Mouse (Mus musculus) embryonic facial prominence, embryonic 13.5 days (tissue): ENCODE results near the gene Drd4. TPM values are rescaled to one million over a fixed set of nuclear protein-coding genes. Genes with fewer than 3 reads are reported as not detected.
"Not testable (repeated sequence)": the region's sequence is repeated elsewhere in the genome, so short reads cannot be mapped to it uniquely, and the experiment has no call there.

Experiments used
- ATAC-seq: fragments of 200-750 bp; cut with Nextera tagmentation; 2 replicates; pipeline ENCODE4 v1.8.0; 2017; ENCODE audit warnings: low read depth; ENCODE audit not compliant: insufficient number of reproducible peaks, insufficient read depth, low FRiP score, low TSS enrichment
- H3K27ac ChIP-seq: fragments of 300-500 bp; sonication (generic); 2 replicates; pipeline ENCODE4 v1.5.1; 2015; ENCODE audit warnings: moderate library complexity, mild to moderate bottlenecking, inconsistent platforms
- H3K27me3 ChIP-seq: fragments of 300-500 bp; sonication (generic); 2 replicates; pipeline ENCODE4 v1.6.1; 2015; ENCODE audit warnings: mild to moderate bottlenecking, inconsistent platforms
- H3K36me3 ChIP-seq: fragments of 300-500 bp; sonication (generic); 2 replicates; pipeline ENCODE4 v1.6.1; 2015; ENCODE audit warnings: mild to moderate bottlenecking, inconsistent platforms
- H3K4me1 ChIP-seq: fragments of 300-500 bp; sonication (generic); 2 replicates; pipeline ENCODE4 v1.6.1; 2015; ENCODE audit warnings: inconsistent platforms
- H3K4me2 ChIP-seq: fragments of 300-500 bp; sonication (generic); 2 replicates; pipeline ENCODE4 v1.6.1; 2015; ENCODE audit warnings: moderate library complexity, mild to moderate bottlenecking, inconsistent platforms
- H3K4me3 ChIP-seq: fragments of 300-500 bp; sonication (generic); 2 replicates; pipeline ENCODE4 v1.5.1; 2015; ENCODE audit warnings: mild to moderate bottlenecking, inconsistent platforms
- H3K9ac ChIP-seq: fragments of 300-500 bp; sonication (generic); 2 replicates; pipeline ENCODE4 v1.6.1; 2015; ENCODE audit warnings: mild to moderate bottlenecking, inconsistent platforms
- H3K9me3 ChIP-seq: fragments of 300-500 bp; sonication (generic); 2 replicates; pipeline ENCODE4 v1.6.1; 2016; ENCODE audit warnings: inconsistent platforms
- WGBS: fragments of 180-500 bp; shearing (Covaris S2); methylation state at CpG from one replicate; pipeline ENCODE4 v1.1.7; 2015; ENCODE audit warnings: mixed read lengths; 5-methylcytosine and 5-hydroxymethylcytosine counted together
- polyA plus RNA-seq: library from polyadenylated mRNA; unstranded; fragments of >200 nt; fragmentation: Nextera tagmentation; extraction: Ambion mirVana; gene quantifications from 2 replicates; pipeline ENCODE4 v1.2.1, GENCODE M21; 2015

Gene Drd4
- polyA plus RNA-seq: 1.3 and 1.7 TPM in 2 replicates

- peaks cover 54% of the 10 kb centered on the region for H3K27me3 ChIP-seq
- H3K4me2 ChIP-seq: peak within 1 kb of the TSS; percentile 86
- peak; percentile 64; the same call in 1 of the 2 replicates for ATAC-seq
- H3K9me3 ChIP-seq: no peaks in the 10 kb centered on the region
- peaks cover 5% of the 10 kb centered on the region for H3K36me3 ChIP-seq
- peak within 1 kb of the TSS; percentile 68 for H3K9ac ChIP-seq
- no peak within 1 kb of the TSS for H3K27ac ChIP-seq
- H3K4me1 ChIP-seq: peaks cover 33% of the 10 kb centered on the region
- WGBS: 1% methylated on average over 46 of the region's 46 CpGs
- H3K4me3 ChIP-seq: peak within 1 kb of the TSS; percentile 55
Measured at GRCm38 (mm10) chr7:141291921-141292582, at the start of gene Drd4. Drd4 (plus strand) TSS chr7:141292006.

GRCm38 (mm10) chr7:141250486-141250885 lies 41.3 kb upstream of the Drd4 start:
- H3K4me1 ChIP-seq, H3K27ac ChIP-seq, H3K4me2 ChIP-seq, H3K27me3 ChIP-seq, H3K9me3 ChIP-seq, H3K9ac ChIP-seq, H3K4me3 ChIP-seq, ATAC-seq: not testable (repeated sequence)
- 89% methylated on average over 4 of the region's 4 CpGs for WGBS
- peaks cover 95% of the 10 kb centered on the region for H3K36me3 ChIP-seq

- no peak overlapping the region for H3K9ac ChIP-seq
- H3K27me3 ChIP-seq: no peaks in the 10 kb centered on the region
- H3K4me3 ChIP-seq: no peak overlapping the region
- H3K4me1 ChIP-seq: no peaks in the 10 kb centered on the region
- WGBS: 88% methylated on average over 10 of the region's 10 CpGs
- H3K9me3 ChIP-seq: no peaks in the 10 kb centered on the region
- no peak for ATAC-seq
- no peak overlapping the region for H3K27ac ChIP-seq
- H3K4me2 ChIP-seq: no peak overlapping the region
- peaks cover 95% of the 10 kb centered on the region for H3K36me3 ChIP-seq
Measured at GRCm38 (mm10) chr7:141256159-141256558, 35.6 kb upstream of the Drd4 start.

- H3K4me2 ChIP-seq: no peak overlapping the region
- H3K27me3 ChIP-seq: no peaks in the 10 kb centered on the region
- H3K27ac ChIP-seq: no peak overlapping the region
- H3K4me3 ChIP-seq: no peak overlapping the region
- H3K4me1 ChIP-seq: peaks cover 18% of the 10 kb centered on the region
- no peak for ATAC-seq
- H3K9me3 ChIP-seq: no peaks in the 10 kb centered on the region
- no peak overlapping the region for H3K9ac ChIP-seq
- WGBS: 92% methylated on average over 3 of the region's 3 CpGs
- peaks cover 79% of the 10 kb centered on the region for H3K36me3 ChIP-seq
Measured at GRCm38 (mm10) chr7:141261480-141261879, 30.3 kb upstream of the Drd4 start.

GRCm38 (mm10) chr7:141263640-141264039 lies 28.2 kb upstream of the Drd4 start:
- Histone ChIP-seq H3K4me1 (peaks cover 19% of the 10 kb centered on the region), H3K4me2 (no peak overlapping the region), H3K9me3 (no peaks in the 10 kb centered on the region), H3K9ac (no peak overlapping the region), H3K27me3 (no peaks in the 10 kb centered on the region), H3K27ac (no peak overlapping the region), H3K4me3 (no peak overlapping the region), H3K36me3 (peaks cover 58% of the 10 kb centered on the region)
- 88% methylated on average over 13 of the region's 13 CpGs for WGBS
- no peak for ATAC-seq

- H3K27ac ChIP-seq: no peak overlapping the region
- H3K9me3 ChIP-seq: no peaks in the 10 kb centered on the region
- ATAC-seq: no peak
- 70% methylated on average over 11 of the region's 11 CpGs for WGBS
- no peaks in the 10 kb centered on the region for H3K27me3 ChIP-seq
- no peak overlapping the region for H3K4me2 ChIP-seq
- no peak overlapping the region for H3K4me3 ChIP-seq
- no peak overlapping the region for H3K9ac ChIP-seq
- H3K36me3 ChIP-seq: peaks cover 52% of the 10 kb centered on the region
- H3K4me1 ChIP-seq: peaks cover 19% of the 10 kb centered on the region
Measured at GRCm38 (mm10) chr7:141264041-141264700, 27.6 kb upstream of the Drd4 start.

- no peaks in the 10 kb centered on the region for H3K27me3 ChIP-seq
- 0 out of 2 replicates have a peak overlapping the region, but pooled peaks have one; percentile 3 for H3K9ac ChIP-seq
- H3K9me3 ChIP-seq: no peaks in the 10 kb centered on the region
- no peak overlapping the region for H3K27ac ChIP-seq
- peak overlapping the region; percentile 82 for H3K4me2 ChIP-seq
- no peak for ATAC-seq
- peaks cover 19% of the 10 kb centered on the region for H3K4me1 ChIP-seq
- H3K4me3 ChIP-seq: no peak overlapping the region
- peaks cover 45% of the 10 kb centered on the region for H3K36me3 ChIP-seq
- 31% methylated on average over 12 of the region's 12 CpGs for WGBS
Measured at GRCm38 (mm10) chr7:141264761-141265410, 26.9 kb upstream of the Drd4 start.

- 41% methylated on average over 11 of the region's 11 CpGs for WGBS
- no peak overlapping the region for H3K4me3 ChIP-seq
- H3K9me3 ChIP-seq: no peaks in the 10 kb centered on the region
- H3K27me3 ChIP-seq: no peaks in the 10 kb centered on the region
- H3K4me1 ChIP-seq: peaks cover 19% of the 10 kb centered on the region
- peak overlapping the region; percentile 82 for H3K4me2 ChIP-seq
- no peak overlapping the region for H3K27ac ChIP-seq
- H3K36me3 ChIP-seq: peaks cover 40% of the 10 kb centered on the region
- no peak for ATAC-seq
- 0 out of 2 replicates have a peak overlapping the region, but pooled peaks have one; percentile 3 for H3K9ac ChIP-seq
Measured at GRCm38 (mm10) chr7:141265411-141265738, 26.4 kb upstream of the Drd4 start.

- H3K4me1 ChIP-seq: peaks cover 19% of the 10 kb centered on the region
- H3K36me3 ChIP-seq: peaks cover 35% of the 10 kb centered on the region
- peak within 1 kb of the TSS; percentile 76 for H3K9ac ChIP-seq
- no peaks in the 10 kb centered on the region for H3K9me3 ChIP-seq
- peak within 1 kb of the TSS; percentile 82 for H3K4me2 ChIP-seq
- 10% methylated on average over 25 of the region's 25 CpGs for WGBS
- ATAC-seq: no peak
- H3K4me3 ChIP-seq: peak within 1 kb of the TSS; percentile 51
- no peak within 1 kb of the TSS for H3K27ac ChIP-seq
- no peaks in the 10 kb centered on the region for H3K27me3 ChIP-seq
Measured at GRCm38 (mm10) chr7:141265739-141266561, 25.9 kb upstream of the Drd4 start, which contains the start of gene Irf7. Irf7 (minus strand) TSS chr7:141266481.

- Histone ChIP-seq H3K36me3 (peaks cover 7% of the 10 kb centered on the region), H3K9ac (no peak overlapping the region), H3K27ac (no peak overlapping the region), H3K4me1 (peaks cover 19% of the 10 kb centered on the region), H3K4me3 (no peak overlapping the region), H3K27me3 (no peaks in the 10 kb centered on the region), H3K9me3 (no peaks in the 10 kb centered on the region), H3K4me2 (no peak overlapping the region)
- no peak for ATAC-seq
- WGBS: 76% methylated on average over 24 of the region's 24 CpGs
Measured at GRCm38 (mm10) chr7:141268466-141269272, 23.1 kb upstream of the Drd4 start.

- Histone ChIP-seq H3K4me2 (no peak overlapping the region), H3K4me3 (no peak overlapping the region), H3K9ac (no peak overlapping the region), H3K27me3 (no peaks in the 10 kb centered on the region), H3K36me3 (peaks cover 2% of the 10 kb centered on the region; the same call in 1 of the 2 replicates), H3K27ac (no peak overlapping the region), H3K9me3 (no peaks in the 10 kb centered on the region), H3K4me1 (peaks cover 19% of the 10 kb centered on the region)
- no peak for ATAC-seq
- 84% methylated on average over 14 of the region's 14 CpGs for WGBS
Measured at GRCm38 (mm10) chr7:141269273-141269545, 22.6 kb upstream of the Drd4 start.
